Mouse (Mus musculus) left cerebral cortex, adult 18-20 months (tissue): Measurements from ENCODE around the gene Tnfrsf1a. TPM values are rescaled to one million over a fixed set of nuclear protein-coding genes. Genes with fewer than 3 reads are reported as not detected.
A peak's percentile ranks its signal among the peaks of the same experiment; 100 is the strongest.

ENCODE experiments used
- DNase-seq, 2 experiments: peaks; one replicate each; pipeline ENCODE4 v3.0.0; 2021 to 2022; ENCODE audit warnings: low spot score in 2 of 2, mixed read lengths in 1 of 2
- total RNA-seq, 2 experiments: library from RNA; stranded (reverse); gene quantifications; 2 replicates each; pipeline ENCODE4 v1.2.3; 2021

Gene Tnfrsf1a
- total RNA-seq, 2 experiments from 2014 or later = 10.9 to 13.4 TPM

- DNase-seq = no peak
Observed at GRCm38 (mm10) chr6:125380372-125381360, 31.5 kb downstream of the Tnfrsf1a start, which contains the start of gene Plekhg6. TSS of gene Plekhg6 (minus strand) at chr6:125380793.

GRCm38 (mm10) chr6:125382024-125382423, 32.9 kb downstream of the Tnfrsf1a start:
- no peak for DNase-seq

- DNase-seq = peak in 1 of 2 experiments; percentile 29
Observed at GRCm38 (mm10) chr6:125385066-125385974, 36.2 kb downstream of the Tnfrsf1a start.

- DNase-seq = no peak
Observed at GRCm38 (mm10) chr6:125386080-125386479, 36.9 kb downstream of the Tnfrsf1a start.

DNA sequence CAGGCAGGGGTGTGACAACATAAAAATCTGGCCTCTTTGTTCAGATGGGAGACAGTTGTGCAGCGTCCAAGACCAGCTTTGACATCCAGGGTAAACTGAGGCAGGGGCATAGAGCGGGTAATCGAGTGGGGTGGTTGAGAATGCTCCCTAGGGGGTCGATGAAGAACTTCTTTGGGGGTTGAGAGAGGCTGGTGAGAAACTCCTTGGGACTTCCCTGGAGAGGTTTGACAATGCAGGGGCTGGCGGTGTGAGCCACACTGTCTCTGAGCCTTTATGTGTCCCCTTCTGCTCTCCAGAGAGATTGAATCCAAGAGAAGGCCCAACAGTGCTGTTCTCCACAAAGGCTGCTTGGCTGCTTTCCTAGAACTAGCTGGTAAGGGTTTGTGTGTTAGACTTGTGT, 40.7 kb downstream of the Tnfrsf1a start:
- no peak for DNase-seq

GRCm38 (mm10) chr6:125405461-125406382, 56.6 kb downstream of the Tnfrsf1a start:
- no peak for DNase-seq

DNA sequence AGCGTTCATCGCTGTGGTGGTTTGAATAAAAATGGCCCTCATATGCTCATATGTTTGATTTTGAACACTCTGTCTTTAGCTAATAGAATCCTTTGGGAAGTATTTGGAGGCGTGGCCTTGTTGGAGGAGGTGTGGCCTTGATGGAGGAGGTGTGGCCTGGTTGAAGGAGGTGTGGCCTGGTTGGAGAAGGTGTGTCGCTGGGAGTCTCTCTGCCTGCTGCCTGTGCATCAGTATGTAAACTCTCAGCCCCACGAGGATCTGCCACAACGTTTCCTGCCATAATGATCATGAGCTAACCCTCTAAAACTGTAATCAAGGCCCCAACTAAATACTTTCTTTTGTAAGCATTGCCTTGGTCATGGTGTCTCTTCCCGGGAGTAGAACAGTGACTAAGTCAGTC, 58.1 kb downstream of the Tnfrsf1a start:
- no peak for DNase-seq

GRCm38 (mm10) chr6:125407657-125408056, 58.5 kb downstream of the Tnfrsf1a start:
- no peak for DNase-seq

DNA sequence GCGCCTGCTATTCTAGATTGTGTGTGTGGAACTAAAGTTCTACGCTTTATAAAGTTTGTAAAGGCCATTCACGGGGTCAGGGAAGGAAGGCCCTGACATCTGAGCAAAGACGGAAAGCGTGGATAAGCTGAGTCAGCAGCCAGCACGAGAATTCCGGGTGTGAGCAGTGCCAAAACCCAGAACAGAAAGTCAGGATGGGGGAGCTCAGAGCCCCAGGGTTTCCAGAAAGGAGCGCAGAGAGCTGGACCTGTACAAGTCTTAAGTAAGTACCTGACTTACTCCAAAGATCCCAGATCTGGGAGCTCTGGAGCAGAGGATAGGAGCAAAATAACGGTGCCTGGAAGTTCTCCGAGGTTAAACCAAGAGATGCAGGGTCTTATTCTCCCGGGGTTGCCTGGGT, 61.4 kb downstream of the Tnfrsf1a start:
- DNase-seq = no peak

- DNase-seq = no peak
Observed at GRCm38 (mm10) chr6:125410995-125411547, 61.9 kb downstream of the Tnfrsf1a start.

DNA sequence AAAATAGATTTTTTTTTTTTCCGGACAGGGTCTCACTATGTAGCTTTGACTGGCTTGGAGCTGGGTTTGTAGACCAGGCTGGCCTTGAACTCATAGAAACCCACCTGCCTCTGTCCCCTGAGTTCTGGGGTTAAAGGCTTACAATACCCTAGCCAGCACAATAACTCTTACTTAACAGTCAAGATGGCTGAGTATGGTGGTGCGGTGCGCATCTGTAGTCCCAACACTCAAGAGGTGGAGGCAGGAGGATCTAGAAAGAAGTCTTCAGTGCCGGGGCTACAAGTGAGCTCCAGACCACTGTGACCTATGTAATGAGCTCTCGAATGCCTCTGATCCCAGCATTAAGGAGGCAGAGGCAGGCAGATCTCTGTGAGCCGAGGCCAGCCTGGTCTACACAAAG, 62.5 kb downstream of the Tnfrsf1a start:
- DNase-seq = no peak

Other genes starting within 250 kb of the Tnfrsf1a start
- 10 to 100 TPM; 30.2 to 30.5 TPM for gene Nop2, start 217.5 kb upstream of the Tnfrsf1a start, total RNA-seq
- gene Iffo1, start 204.1 kb upstream of the Tnfrsf1a start, total RNA-seq = 10 to 100 TPM; 54.6 to 55.8 TPM
- gene Gapdh, start 182.9 kb upstream of the Tnfrsf1a start, total RNA-seq = 1,000 to 10,000 TPM; 2,618 to 2,651 TPM
- 10 to 100 TPM; 22.0 to 24.4 TPM for gene Ncapd2, start 157.7 kb upstream of the Tnfrsf1a start, total RNA-seq
- 10 to 100 TPM; 69.7 to 81.2 TPM for gene Mrpl51, start 157.6 kb upstream of the Tnfrsf1a start, total RNA-seq
- 100 to 1,000 TPM; 111 to 145 TPM for gene Vamp1, start 133.8 kb upstream of the Tnfrsf1a start, total RNA-seq
- 1 to 10 TPM; 6.5 to 6.8 TPM for gene Tapbpl, start 117.5 kb upstream of the Tnfrsf1a start, total RNA-seq
- gene Cd27, start 112.4 kb upstream of the Tnfrsf1a start, total RNA-seq = not detected
- not detected for gene Tuba3a, start 63.3 kb upstream of the Tnfrsf1a start, total RNA-seq
- gene Ltbr, start 35.5 kb upstream of the Tnfrsf1a start, total RNA-seq = 1 to 10 TPM; 8.1 to 9.5 TPM
- gene Scnn1a, start 28.7 kb upstream of the Tnfrsf1a start, total RNA-seq = 1 to 10 TPM; 2.6 to 3.6 TPM
- under 1 TPM; 0.35 to 0.56 TPM for gene Plekhg6, start 31.4 kb downstream of the Tnfrsf1a start, total RNA-seq
- 10 to 100 TPM; 37.7 to 41.6 TPM for gene Cd9, start 145.4 kb downstream of the Tnfrsf1a start, total RNA-seq
- 10 to 100 TPM; 14.8 to 24.1 TPM for gene Vwf, start 197.4 kb downstream of the Tnfrsf1a start, total RNA-seq